8 mouse cellular contexts compared by ENCODE assay signal in the genomic region with DNA sequence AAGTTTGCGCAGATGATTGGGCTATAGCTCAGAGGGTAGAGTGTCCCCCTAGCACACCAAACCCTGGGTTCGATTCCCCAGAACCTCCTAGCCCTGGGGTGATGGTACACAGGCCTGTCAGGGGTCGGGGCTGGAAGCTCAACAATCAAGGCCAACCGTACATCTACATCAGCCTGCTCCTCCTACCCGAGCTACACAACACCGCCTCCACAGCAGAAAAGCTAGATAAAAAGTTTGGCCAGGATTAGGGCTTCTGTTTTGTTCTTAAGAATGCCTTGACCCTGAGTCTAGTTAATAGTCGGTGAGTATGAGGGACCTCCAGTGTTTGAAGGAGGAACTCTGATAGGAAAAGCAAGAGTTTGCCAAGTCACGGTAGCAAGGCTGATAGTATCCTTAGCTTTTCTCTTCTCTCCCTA. TPM values are rescaled to one million over a fixed set of nuclear protein-coding genes. Genes with fewer than 3 reads are reported as not detected.
A peak's percentile ranks its signal among the peaks of the same experiment; 100 is the strongest.
DNase-seq lines count a peak whose midpoint lies in the region; ATAC-seq and TF ChIP-seq lines count a peak whose summit lies in the region.

No protein-coding gene starts in this region.

- H3K79me2 ChIP-seq in MEL (ENCODE audit: control insufficient read depth, insufficient read depth, low read length, poor library complexity), result peaks cover 18% of the 10 kb centered on the region

- TF ChIP-seq CTCF in MEL (IDR thresholded peaks at IDR 0.05 in 2 of 3, conservative IDR thresholded peaks at IDR 0.05 in 1 of 3; ENCODE audit: control insufficient read depth in 1 of 3, insufficient read depth in 1 of 3, low read depth in 2 of 3, low read length in 3 of 3, poor library complexity in 1 of 3, severe bottlenecking in 1 of 3), result 0 out of 6 replicates have a peak, but pooled peaks of 1 of the 3 experiments have one; percentile 4

- peaks cover 38% of the 10 kb centered on the region for H3K36me3 ChIP-seq in heart, embryonic 14.5 days (ENCODE audit: control insufficient read depth, insufficient read depth, low read length)
- H3K36me3 ChIP-seq in MEL (ENCODE audit: control insufficient read depth in 1 of 2, insufficient read depth in 2 of 2, low read length in 2 of 2), result peaks cover 3 to 10% of the 10 kb centered on the region in 2 experiments; a peak in 3 of 4 replicates
- peaks cover 40% of the 10 kb centered on the region for H3K36me3 ChIP-seq in forebrain, embryonic 10.5 days (replicated peaks)
- H3K36me3 ChIP-seq in liver, embryonic 16.5 days (ENCODE audit: control insufficient read depth, insufficient read depth), result 0 out of 2 replicates have a peak, but pooled peaks cover 3% of the 10 kb centered on the region

- H3K27ac ChIP-seq in heart, embryonic 14.5 days (replicated peaks in 1 of 2; ENCODE audit: control insufficient read depth in 1 of 2, insufficient read depth in 1 of 2, low read depth in 2 of 2, low read length in 2 of 2), result peak overlapping the region; percentile 66 to 89
- H3K27ac ChIP-seq in MEL (ENCODE audit: control insufficient read depth, low read depth, low read length), result peak overlapping the region; percentile 91
- H3K27ac ChIP-seq in forebrain, embryonic 10.5 days, result peak overlapping the region; percentile 99
- H3K27ac ChIP-seq in liver, embryonic 16.5 days (ENCODE audit: low read length), result peak overlapping the region; percentile 83; the same call in 1 of the 2 replicates

- no peak for TF ChIP-seq RAD21 in MEL (IDR thresholded peaks at IDR 0.05; ENCODE audit: low read depth, low read length)

- no peaks in the 10 kb centered on the region for H3K27me3 ChIP-seq in heart, embryonic 14.5 days (ENCODE audit: control insufficient read depth, insufficient read depth, low read length)
- no peaks in the 10 kb centered on the region for H3K27me3 ChIP-seq in MEL (ENCODE audit: control insufficient read depth in 1 of 2, insufficient read depth in 2 of 2, low read length in 2 of 2)
- no peaks in the 10 kb centered on the region for H3K27me3 ChIP-seq in forebrain, embryonic 10.5 days (ENCODE audit: poor library complexity, severe bottlenecking)
- H3K27me3 ChIP-seq in liver, embryonic 16.5 days (ENCODE audit: control insufficient read depth, insufficient read depth, low read depth, low read length), result no peaks in the 10 kb centered on the region

- WGBS in heart, embryonic 14.5 days, result 10% methylated on average over 8 of the region's 8 CpGs
- WGBS in forebrain, embryonic 10.5 days, result 42% methylated on average over 8 of the region's 8 CpGs
- 10% methylated on average over 8 of the region's 8 CpGs for WGBS in liver, embryonic 16.5 days (ENCODE audit: insufficient replicate concordance)

- TF ChIP-seq POLR2A in MEL (IDR thresholded peaks at IDR 0.05; ENCODE audit: control insufficient read depth in 1 of 2, insufficient read depth in 1 of 2, low read depth in 1 of 2, low read length in 2 of 2, poor library complexity in 1 of 2), result peak in 1 of 2 experiments; percentile 16; a peak in 2 of 4 replicates

- intact Hi-C loops in heart, postnatal 25 days (cut with DNase I), result loop anchor here (5.0 kb wide), 1 partner anchor 198 kb away; a partner anchor contains a TSS
- intact Hi-C loops in gastrocnemius, postnatal 14 days (cut with DNase I; ENCODE audit: low total_unique reads), result no loop called here

- H3K4me2 ChIP-seq in heart, embryonic 14.5 days (ENCODE audit: low read length), result peak overlapping the region; percentile 91
- peak overlapping the region; percentile 77 for H3K4me2 ChIP-seq in liver, embryonic 16.5 days (ENCODE audit: low read depth, low read length)

- no peak for DNase-seq in heart, postnatal 25 days (ENCODE audit: low spot score)
- DNase-seq in MEL (ENCODE audit: low read depth, low spot score), result peak; percentile 78
- no peak for DNase-seq in forebrain, embryonic 10.5 days (ENCODE audit: extremely low spot score, low spot score)
- DNase-seq in gastrocnemius, postnatal 14 days, result no peak
- no peak for DNase-seq in urinary bladder, postnatal 25 days (ENCODE audit: low spot score)

- no peak for ATAC-seq in heart, embryonic 14.5 days (ENCODE audit: insufficient number of reproducible peaks, insufficient read depth, low FRiP score, low read depth)
- ATAC-seq in liver, embryonic 16.5 days (ENCODE audit: low read depth), result no peak
- no peak for ATAC-seq in CD4-positive, CD25-positive, alpha-beta regulatory T cell, adult 4 months

- peaks cover 5 to 15% of the 10 kb centered on the region in 2 experiments for H3K4me1 ChIP-seq in heart, embryonic 14.5 days (ENCODE audit: control insufficient read depth in 2 of 2, insufficient read depth in 2 of 2, low read length in 2 of 2)
- peaks cover 7 to 9% of the 10 kb centered on the region in 2 experiments for H3K4me1 ChIP-seq in MEL (ENCODE audit: control insufficient read depth in 1 of 2, insufficient read depth in 2 of 2, low read length in 2 of 2)
- peaks cover 21% of the 10 kb centered on the region for H3K4me1 ChIP-seq in forebrain, embryonic 10.5 days
- H3K4me1 ChIP-seq in liver, embryonic 16.5 days (ENCODE audit: control insufficient read depth, low read depth, low read length), result peaks cover 9% of the 10 kb centered on the region

- H3K9me3 ChIP-seq in heart, embryonic 14.5 days (ENCODE audit: control insufficient read depth, low read length), result no peaks in the 10 kb centered on the region
- H3K9me3 ChIP-seq in MEL (replicated peaks; ENCODE audit: insufficient read depth, low read length), result no peaks in the 10 kb centered on the region
- H3K9me3 ChIP-seq in forebrain, embryonic 10.5 days, result no peaks in the 10 kb centered on the region
- no peaks in the 10 kb centered on the region for H3K9me3 ChIP-seq in liver, embryonic 16.5 days (replicated peaks; ENCODE audit: control insufficient read depth, low read length)

- H3K4me3 ChIP-seq in heart, embryonic 14.5 days (ENCODE audit: control insufficient read depth in 1 of 2, insufficient read depth in 1 of 2, low read depth in 1 of 2, low read length in 2 of 2), result peak overlapping the region; percentile 65
- H3K4me3 ChIP-seq in MEL (ENCODE audit: control insufficient read depth in 1 of 2, insufficient read depth in 1 of 2, low read depth in 2 of 2, low read length in 2 of 2), result peak overlapping the region; percentile 72 to 96
- H3K4me3 ChIP-seq in forebrain, embryonic 10.5 days, result peak overlapping the region; percentile 87
- peak overlapping the region; percentile 76 for H3K4me3 ChIP-seq in liver, embryonic 16.5 days (ENCODE audit: low read depth, low read length)

- peak in 1 of 2 experiments; percentile 52; a peak in 1 of 4 replicates for TF ChIP-seq EP300 in MEL (IDR thresholded peaks at IDR 0.05; ENCODE audit: low read depth in 1 of 2, low read length in 2 of 2)

- H3K9ac ChIP-seq in heart, embryonic 14.5 days (ENCODE audit: low read length), result peak overlapping the region; percentile 85
- H3K9ac ChIP-seq in MEL (ENCODE audit: control insufficient read depth, low read depth, low read length, poor library complexity, severe bottlenecking), result peak overlapping the region; percentile 99
- peak overlapping the region; percentile 77 for H3K9ac ChIP-seq in liver, embryonic 16.5 days (ENCODE audit: low read depth, low read length)

TF ChIP-seq in MEL, 35 proteins besides CTCF, POLR2A, EP300 and RAD21 (continues in another document):
- TF ChIP-seq RCOR1 (IDR thresholded peaks at IDR 0.05; ENCODE audit: low read depth, low read length) (no peak), UBTF (IDR thresholded peaks at IDR 0.05; ENCODE audit: borderline replicate concordance, insufficient read depth, low read depth, low read length) (0 out of 2 replicates have a peak, but pooled peaks have one; percentile 13), USF1 (IDR thresholded peaks at IDR 0.05; ENCODE audit: low read depth, low read length) (no peak), MEF2A (IDR thresholded peaks at IDR 0.05; ENCODE audit: extremely low read depth, insufficient replicate concordance, low read depth, low read length, poor library complexity, severe bottlenecking) (no peak), CHD1 (IDR thresholded peaks at IDR 0.05; ENCODE audit: low read depth, low read length) (peak; percentile 62; the same call in 1 of the 2 replicates), HCFC1 (IDR thresholded peaks at IDR 0.05; ENCODE audit: low read depth, low read length) (no peak), CHD2 (IDR thresholded peaks at IDR 0.05; ENCODE audit: low read length) (no peak), BHLHE40 (IDR thresholded peaks at IDR 0.05; ENCODE audit: borderline replicate concordance, low read depth, low read length) (0 out of 2 replicates have a peak, but pooled peaks have one; percentile 26), POLR2AphosphoS2 (IDR thresholded peaks at IDR 0.05; ENCODE audit: low read length) (no peak), SIN3A (IDR thresholded peaks at IDR 0.05; ENCODE audit: low read length) (peak; percentile 59), MAZ (IDR thresholded peaks at IDR 0.05; ENCODE audit: low read depth, low read length) (no peak), TCF12 (IDR thresholded peaks at IDR 0.05; ENCODE audit: low read depth, low read length) (peak; percentile 39; the same call in 1 of the 2 replicates), ZC3H11A (IDR thresholded peaks at IDR 0.05; ENCODE audit: low read depth, low read length) (no peak)

RNA-seq across cellular contexts. Expression of a gene that starts 1.5 kb away (rescaled TPM):
- polyA plus RNA-seq in heart, embryonic 14.5 days (2014; fragmentation: Nextera tagmentation; extraction: Ambion mirVana), result 58.9 and 65.2 TPM in 2 replicates
- 10 to 100 TPM; 39.4 to 43.0 TPM for total RNA-seq in heart, postnatal 25 days (2021)
- 44.1 and 48.9 TPM in 2 replicates for total RNA-seq in MEL (2012; rRNA removed)
- polyA plus RNA-seq in MEL (2012; ENCODE audit: insufficient read depth in 1 of 2, insufficient read length in 2 of 2, low read depth in 1 of 2, low replicate concordance in 2 of 2, missing spikeins in 1 of 2), result 10 to 100 TPM; 45.6 to 91.6 TPM
- polyA plus RNA-seq in forebrain, embryonic 10.5 days (2016; fragmentation: Nextera tagmentation; extraction: Ambion mirVana), result 73.2 and 76.2 TPM in 2 replicates
- polyA plus RNA-seq in liver, embryonic 16.5 days (2015; fragmentation: Nextera tagmentation; extraction: Ambion mirVana), result 12.5 and 15.5 TPM in 2 replicates
- 10 to 100 TPM; 30.6 to 33.9 TPM for total RNA-seq in gastrocnemius, postnatal 14 days (2021)
- 100 to 1,000 TPM in 1 of 2 experiments, 10 to 100 TPM in 1; 65.1 to 109 TPM for polyA plus RNA-seq in CD4-positive, CD25-positive, alpha-beta regulatory T cell, adult 4 months (2017; shearing (Covaris generic))

RNA-seq across cellular contexts. Expression of a gene that starts 7.5 kb away (rescaled TPM):
- 0.61 and 1.0 TPM in 2 replicates for polyA plus RNA-seq in heart, embryonic 14.5 days (2014; fragmentation: Nextera tagmentation; extraction: Ambion mirVana)
- under 1 TPM; 0.21 to 0.36 TPM for total RNA-seq in heart, postnatal 25 days (2021)
- total RNA-seq in MEL (2012; rRNA removed), result not detected in 2 replicates
- under 1 TPM in 1 of 2 experiments, not detected in 1; 0.14 TPM for polyA plus RNA-seq in MEL (2012; ENCODE audit: insufficient read depth in 1 of 2, insufficient read length in 2 of 2, low read depth in 1 of 2, low replicate concordance in 2 of 2, missing spikeins in 1 of 2)
- polyA plus RNA-seq in forebrain, embryonic 10.5 days (2016; fragmentation: Nextera tagmentation; extraction: Ambion mirVana), result 1.4 and 2.0 TPM in 2 replicates
- polyA plus RNA-seq in liver, embryonic 16.5 days (2015; fragmentation: Nextera tagmentation; extraction: Ambion mirVana), result 0.22 and 0.28 TPM in 2 replicates
- not detected for total RNA-seq in gastrocnemius, postnatal 14 days (2021)
- not detected for polyA plus RNA-seq in CD4-positive, CD25-positive, alpha-beta regulatory T cell, adult 4 months (2017; shearing (Covaris generic))
